Comparison of ENCODE assay signal across 12 mouse cellular contexts in the genomic region with DNA sequence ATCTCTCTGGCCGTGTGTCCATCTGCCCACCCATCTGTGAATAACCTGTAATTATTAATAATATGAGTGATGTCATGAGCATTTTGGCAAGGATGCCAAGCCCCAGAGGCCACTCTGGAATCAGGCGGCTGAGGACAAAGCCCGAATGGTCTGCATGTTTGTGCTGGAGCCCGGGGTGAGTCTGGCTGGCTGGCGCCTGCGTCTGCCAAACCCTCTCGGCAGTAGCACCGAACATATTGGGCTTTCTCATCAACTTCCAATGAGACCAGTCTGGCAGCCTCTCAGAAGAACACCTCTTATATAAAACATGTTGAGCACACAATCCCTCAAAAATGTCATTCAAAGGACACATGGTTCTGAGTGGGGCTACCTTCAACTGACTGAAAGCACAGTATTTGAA.
DNase-seq lines count a peak whose midpoint lies in the region; ATAC-seq and TF ChIP-seq lines count a peak whose summit lies in the region.
"Had no signal": no experiment of that assay in that cellular context is flagged by ENCODE, and none has a peak within 500 bp of the region (broad histone marks: within the 10 kb centered on the region; RNA-seq: fewer than 3 reads in every experiment).

No protein-coding gene starts in this region.

- WGBS in hindbrain, postnatal 0 days, result 31% methylated on average over 8 of the region's 8 CpGs
- 73% methylated on average over 8 of the region's 8 CpGs for WGBS in hindbrain, embryonic 13.5 days
- WGBS in liver, embryonic 12.5 days (ENCODE audit: insufficient replicate concordance), result 71% methylated on average over 8 of the region's 8 CpGs

- no peaks in the 10 kb centered on the region for H3K36me3 ChIP-seq in hindbrain, postnatal 0 days (ENCODE audit: insufficient read depth, low read length)
- no peaks in the 10 kb centered on the region for H3K36me3 ChIP-seq in hindbrain, embryonic 13.5 days
- H3K36me3 ChIP-seq in liver, embryonic 12.5 days, result no peaks in the 10 kb centered on the region
- H3K36me3 ChIP-seq: heart, embryonic 13.5 days; neural tube, embryonic 13.5 days had no signal

- H3K4me1 ChIP-seq in hindbrain, postnatal 0 days (ENCODE audit: insufficient read depth, low read length), result peaks cover 11% of the 10 kb centered on the region
- peaks cover 13% of the 10 kb centered on the region for H3K4me1 ChIP-seq in hindbrain, embryonic 13.5 days (replicated peaks)
- H3K4me1 ChIP-seq in liver, embryonic 12.5 days, result no peaks in the 10 kb centered on the region
- H3K4me1 ChIP-seq: heart, embryonic 13.5 days had no signal

- H3K27me3 ChIP-seq in hindbrain, postnatal 0 days (ENCODE audit: insufficient read depth, low read length), result no peaks in the 10 kb centered on the region
- no peaks in the 10 kb centered on the region for H3K27me3 ChIP-seq in hindbrain, embryonic 13.5 days
- H3K27me3 ChIP-seq in liver, embryonic 12.5 days (replicated peaks), result no peaks in the 10 kb centered on the region
- H3K27me3 ChIP-seq: heart, embryonic 13.5 days; neural tube, embryonic 13.5 days had no signal

- H3K27ac ChIP-seq in hindbrain, postnatal 0 days, result no peak overlapping the region
- no peak overlapping the region for H3K27ac ChIP-seq in hindbrain, embryonic 13.5 days
- H3K27ac ChIP-seq in liver, embryonic 12.5 days, result no peak overlapping the region
- H3K27ac ChIP-seq: heart, embryonic 13.5 days; neural tube, embryonic 13.5 days had no signal

- H3K4me3 ChIP-seq in hindbrain, postnatal 0 days (ENCODE audit: low read length), result no peak overlapping the region
- H3K4me3 ChIP-seq in hindbrain, embryonic 13.5 days, result no peak overlapping the region
- H3K4me3 ChIP-seq in liver, embryonic 12.5 days, result no peak overlapping the region
- H3K4me3 ChIP-seq: heart, embryonic 13.5 days; neural tube, embryonic 13.5 days had no signal

- peak; percentile 77 for DNase-seq in hindbrain, postnatal 0 days (ENCODE audit: low spot score)
- peak; percentile 66 to 70 for DNase-seq in cerebellum, postnatal 36 days
- DNase-seq in heart, postnatal 10 days, result peak; percentile 28 to 31
- DNase-seq in right cerebral cortex, postnatal 10 days (ENCODE audit: low spot score in 2 of 2), result peak; percentile 52 to 61
- no peak for DNase-seq in T-cell, adult 2 months (ENCODE audit: low spot score)
- no peak for DNase-seq in testis, postnatal 14 days (ENCODE audit: low spot score)
- DNase-seq: lung, adult 2 months; thymus, adult 18-20 months had no signal

- no peaks in the 10 kb centered on the region for H3K9me3 ChIP-seq in hindbrain, postnatal 0 days (ENCODE audit: low read length)
- no peaks in the 10 kb centered on the region for H3K9me3 ChIP-seq in hindbrain, embryonic 13.5 days
- H3K9me3 ChIP-seq in liver, embryonic 12.5 days (replicated peaks), result no peaks in the 10 kb centered on the region
- H3K9me3 ChIP-seq: heart, embryonic 13.5 days; neural tube, embryonic 13.5 days had no signal

- H3K9ac ChIP-seq in hindbrain, postnatal 0 days (replicated peaks; ENCODE audit: low read length), result no peak overlapping the region
- H3K9ac ChIP-seq in hindbrain, embryonic 13.5 days, result no peak overlapping the region
- H3K9ac ChIP-seq in liver, embryonic 12.5 days, result no peak overlapping the region
- H3K9ac ChIP-seq: heart, embryonic 13.5 days; neural tube, embryonic 13.5 days had no signal

- intact Hi-C loops in heart, postnatal 10 days (cut with DNase I), result no loop called here

- no peak for TF ChIP-seq CTCF in hindbrain, postnatal 0 days (IDR thresholded peaks at IDR 0.05; ENCODE audit: low read depth)

- no peak overlapping the region for H3K4me2 ChIP-seq in hindbrain, postnatal 0 days (ENCODE audit: low read depth, low read length)
- no peak overlapping the region for H3K4me2 ChIP-seq in hindbrain, embryonic 13.5 days
- no peak overlapping the region for H3K4me2 ChIP-seq in liver, embryonic 12.5 days
- H3K4me2 ChIP-seq: heart, embryonic 13.5 days; neural tube, embryonic 13.5 days had no signal

- ATAC-seq in hindbrain, postnatal 0 days, result peak; percentile 70
- ATAC-seq in hindbrain, embryonic 13.5 days (ENCODE audit: low FRiP score), result no peak
- ATAC-seq in liver, embryonic 12.5 days, result no peak

Comparison
In these comparisons a context has a peak if more than half of its experiments do, and no peak if none do; other contexts are left out.
1. DNase-seq: peak in hindbrain, postnatal 0 days (single experiment), cerebellum, postnatal 36 days (2 of 2), heart, postnatal 10 days (2 of 2) and right cerebral cortex, postnatal 10 days (2 of 2); none in T-cell, adult 2 months (single experiment) and testis, postnatal 14 days (single experiment).